Mouse (Mus musculus): ENCODE data around the gene Ctdnep1. TPM values are rescaled to one million over a fixed set of nuclear protein-coding genes. Genes with fewer than 3 reads are reported as not detected.

The Ctdnep1 gene
- polyA plus RNA-seq, 1 experiment from 2014 or later: 20.6 TPM

- Histone ChIP-seq H3K27ac (ENCODE audit: low read length) (peak overlapping the region; percentile 43), H3K4me2 (ENCODE audit: low read depth, low read length) (peak overlapping the region; percentile 92), H3K4me1 (replicated peaks; ENCODE audit: control insufficient read depth, insufficient read depth, low read length) (peaks cover 46% of the 10 kb centered on the region), H3K4me3 (ENCODE audit: low read length) (peak overlapping the region; percentile 63), H3K9me3 (ENCODE audit: control insufficient read depth, low read length) (no peaks in the 10 kb centered on the region), H3K9ac (ENCODE audit: low read length) (peak overlapping the region; percentile 39; the same call in 1 of the 2 replicates), H3K27me3 (ENCODE audit: control insufficient read depth, insufficient read depth, low read depth, low read length) (0 out of 2 replicates have a peak, but pooled peaks cover 2% of the 10 kb centered on the region), H3K36me3 (ENCODE audit: control insufficient read depth, insufficient read depth, low read length) (no peaks in the 10 kb centered on the region)
- no peak for ATAC-seq (ENCODE audit: low read depth)
- 8% methylated on average over 1 of the region's 2 CpGs for whole genome bisulfite sequencing
These were observed 38.6 kb downstream of the Ctdnep1 start for GRCm38 (mm10) chr11:70019495-70020021.

- H3K27ac ChIP-seq (ENCODE audit: low read length): peak overlapping the region; percentile 69
- peaks cover 43% of the 10 kb centered on the region for H3K4me1 ChIP-seq (replicated peaks; ENCODE audit: control insufficient read depth, insufficient read depth, low read length)
- 0 out of 2 replicates have a peak, but pooled peaks cover 2% of the 10 kb centered on the region for H3K27me3 ChIP-seq (ENCODE audit: control insufficient read depth, insufficient read depth, low read depth, low read length)
- peak overlapping the region; percentile 63 for H3K4me3 ChIP-seq (ENCODE audit: low read length)
- H3K9ac ChIP-seq (ENCODE audit: low read length): peak overlapping the region; percentile 39; the same call in 1 of the 2 replicates
- 14% methylated on average over 8 of the region's 8 CpGs for WGBS
- H3K9me3 ChIP-seq (ENCODE audit: control insufficient read depth, low read length): no peaks in the 10 kb centered on the region
- ATAC-seq (ENCODE audit: low read depth): no peak
- no peaks in the 10 kb centered on the region for H3K36me3 ChIP-seq (ENCODE audit: control insufficient read depth, insufficient read depth, low read length)
- peak overlapping the region; percentile 92 for H3K4me2 ChIP-seq (ENCODE audit: low read depth, low read length)
These were observed 39.2 kb downstream of the Ctdnep1 start for GRCm38 (mm10) chr11:70020022-70020631.

- Histone ChIP-seq H3K9ac (ENCODE audit: low read length) (peak overlapping the region; percentile 59), H3K4me1 (replicated peaks; ENCODE audit: control insufficient read depth, insufficient read depth, low read length) (peaks cover 43% of the 10 kb centered on the region)
- under 1% methylated on average over 8 of the region's 8 CpGs for WGBS
These were observed 39.8 kb downstream of the Ctdnep1 start for GRCm38 (mm10) chr11:70020731-70021263.

GRCm38 (mm10) chr11:70021264-70022132 lies 40.5 kb downstream of the Ctdnep1 start:
- WGBS: 2% methylated on average over 40 of the region's 40 CpGs
- H3K27ac ChIP-seq (ENCODE audit: low read length): peak overlapping the region; percentile 78
- no peaks in the 10 kb centered on the region for H3K36me3 ChIP-seq (ENCODE audit: control insufficient read depth, insufficient read depth, low read length)
- peaks cover 48% of the 10 kb centered on the region for H3K4me1 ChIP-seq (replicated peaks; ENCODE audit: control insufficient read depth, insufficient read depth, low read length)
- no peaks in the 10 kb centered on the region for H3K9me3 ChIP-seq (ENCODE audit: control insufficient read depth, low read length)
- H3K9ac ChIP-seq (ENCODE audit: low read length): peak overlapping the region; percentile 59
- 0 out of 2 replicates have a peak, but pooled peaks cover 2% of the 10 kb centered on the region for H3K27me3 ChIP-seq (ENCODE audit: control insufficient read depth, insufficient read depth, low read depth, low read length)
- ATAC-seq (ENCODE audit: low read depth): peak; percentile 87
- H3K4me3 ChIP-seq (ENCODE audit: low read length): peak overlapping the region; percentile 63
- H3K4me2 ChIP-seq (ENCODE audit: low read depth, low read length): peak overlapping the region; percentile 92

More at GRCm38 (mm10) chr11:70020731-70021263, 39.8 kb downstream of the Ctdnep1 start:
- peak; percentile 89 for ATAC-seq (ENCODE audit: low read depth)
- H3K9me3 ChIP-seq (ENCODE audit: control insufficient read depth, low read length): no peaks in the 10 kb centered on the region
- H3K36me3 ChIP-seq (ENCODE audit: control insufficient read depth, insufficient read depth, low read length): no peaks in the 10 kb centered on the region
- H3K27me3 ChIP-seq (ENCODE audit: control insufficient read depth, insufficient read depth, low read depth, low read length): 0 out of 2 replicates have a peak, but pooled peaks cover 2% of the 10 kb centered on the region
- peak overlapping the region; percentile 92 for H3K4me2 ChIP-seq (ENCODE audit: low read depth, low read length)
- H3K4me3 ChIP-seq (ENCODE audit: low read length): peak overlapping the region; percentile 63
- H3K27ac ChIP-seq (ENCODE audit: low read length): peak overlapping the region; percentile 78

- peak overlapping the region; percentile 40 for H3K4me3 ChIP-seq (ENCODE audit: low read length)
- H3K9ac ChIP-seq (ENCODE audit: low read length): peak overlapping the region; percentile 52; the same call in 1 of the 2 replicates
- peaks cover 56% of the 10 kb centered on the region for H3K4me1 ChIP-seq (replicated peaks; ENCODE audit: control insufficient read depth, insufficient read depth, low read length)
- H3K27ac ChIP-seq (ENCODE audit: low read length): no peak overlapping the region
- H3K27me3 ChIP-seq (ENCODE audit: control insufficient read depth, insufficient read depth, low read depth, low read length): 0 out of 2 replicates have a peak, but pooled peaks cover 2% of the 10 kb centered on the region
- WGBS: 6% methylated on average over 19 of the region's 29 CpGs
- no peaks in the 10 kb centered on the region for H3K9me3 ChIP-seq (ENCODE audit: control insufficient read depth, low read length)
- no peak for ATAC-seq (ENCODE audit: low read depth)
- H3K36me3 ChIP-seq (ENCODE audit: control insufficient read depth, insufficient read depth, low read length): no peaks in the 10 kb centered on the region
- H3K4me2 ChIP-seq (ENCODE audit: low read depth, low read length): peak overlapping the region; percentile 59
These were observed 42.7 kb downstream of the Ctdnep1 start for GRCm38 (mm10) chr11:70023481-70024150.

- 0 out of 2 replicates have a peak, but pooled peaks cover 2% of the 10 kb centered on the region for H3K27me3 ChIP-seq (ENCODE audit: control insufficient read depth, insufficient read depth, low read depth, low read length)
- H3K9ac ChIP-seq (ENCODE audit: low read length): peak overlapping the region; percentile 52; the same call in 1 of the 2 replicates
- no peak overlapping the region for H3K27ac ChIP-seq (ENCODE audit: low read length)
- ATAC-seq (ENCODE audit: low read depth): no peak
- peaks cover 55% of the 10 kb centered on the region for H3K4me1 ChIP-seq (replicated peaks; ENCODE audit: control insufficient read depth, insufficient read depth, low read length)
- WGBS: 16% methylated on average over 5 of the region's 6 CpGs
- no peaks in the 10 kb centered on the region for H3K36me3 ChIP-seq (ENCODE audit: control insufficient read depth, insufficient read depth, low read length)
- no peaks in the 10 kb centered on the region for H3K9me3 ChIP-seq (ENCODE audit: control insufficient read depth, low read length)
- H3K4me2 ChIP-seq (ENCODE audit: low read depth, low read length): peak overlapping the region; percentile 59
- H3K4me3 ChIP-seq (ENCODE audit: low read length): peak overlapping the region; percentile 40
These were observed 43.2 kb downstream of the Ctdnep1 start for GRCm38 (mm10) chr11:70024151-70024514.

- Histone ChIP-seq H3K4me3 (ENCODE audit: low read length) (peak overlapping the region; percentile 41), H3K4me2 (ENCODE audit: low read depth, low read length) (peak overlapping the region; percentile 55), H3K27me3 (ENCODE audit: control insufficient read depth, insufficient read depth, low read depth, low read length) (0 out of 2 replicates have a peak, but pooled peaks cover 2% of the 10 kb centered on the region), H3K36me3 (ENCODE audit: control insufficient read depth, insufficient read depth, low read length) (peaks cover 7% of the 10 kb centered on the region), H3K4me1 (replicated peaks; ENCODE audit: control insufficient read depth, insufficient read depth, low read length) (peaks cover 45% of the 10 kb centered on the region), H3K9me3 (ENCODE audit: control insufficient read depth, low read length) (no peaks in the 10 kb centered on the region), H3K9ac (ENCODE audit: low read length) (no peak overlapping the region), H3K27ac (ENCODE audit: low read length) (0 out of 2 replicates have a peak overlapping the region, but pooled peaks have one; percentile 12)
- 5% methylated on average over 19 of the region's 19 CpGs for WGBS
- ATAC-seq (ENCODE audit: low read depth): peak; percentile 77
These were observed 45.7 kb downstream of the Ctdnep1 start for GRCm38 (mm10) chr11:70026689-70027088.

GRCm38 (mm10) chr11:70027397-70027796 lies 46.4 kb downstream of the Ctdnep1 start:
- H3K9me3 ChIP-seq (ENCODE audit: control insufficient read depth, low read length): no peaks in the 10 kb centered on the region
- no peak overlapping the region; the same call in 1 of the 2 replicates for H3K4me3 ChIP-seq (ENCODE audit: low read length)
- peak overlapping the region; percentile 55 for H3K4me2 ChIP-seq (ENCODE audit: low read depth, low read length)
- 0 out of 2 replicates have a peak, but pooled peaks cover 2% of the 10 kb centered on the region for H3K27me3 ChIP-seq (ENCODE audit: control insufficient read depth, insufficient read depth, low read depth, low read length)
- ATAC-seq (ENCODE audit: low read depth): no peak
- H3K9ac ChIP-seq (ENCODE audit: low read length): no peak overlapping the region
- H3K27ac ChIP-seq (ENCODE audit: low read length): no peak overlapping the region
- 50% methylated on average over 9 of the region's 9 CpGs for WGBS
- H3K4me1 ChIP-seq (replicated peaks; ENCODE audit: control insufficient read depth, insufficient read depth, low read length): peaks cover 43% of the 10 kb centered on the region
- peaks cover 8% of the 10 kb centered on the region for H3K36me3 ChIP-seq (ENCODE audit: control insufficient read depth, insufficient read depth, low read length)
